Mouse (Mus musculus) liver, embryonic 14.5 days (tissue): ENCODE measurements around the gene Cyb5r3.

ENCODE experiments used
- CTCF ChIP-seq: IDR thresholded peaks from 2 replicates; pipeline ENCODE4 v1.5.1; 2016; ENCODE audit warnings: antibody characterized with exemption, low read depth, control low read depth
- EP300 ChIP-seq: IDR thresholded peaks from 2 replicates; pipeline ENCODE4 v1.6.1; 2016; ENCODE audit warnings: antibody characterized with exemption, low read depth

GRCm38 (mm10) chr15:83134671-83135070 lies 37.7 kb downstream of the Cyb5r3 start:
- no peak for TF ChIP-seq CTCF
- no peak for TF ChIP-seq EP300
